Mouse (Mus musculus) adrenal gland, postnatal 14 days (tissue): Measurements from ENCODE around the gene Cav2. TPM values are rescaled to one million over a fixed set of nuclear protein-coding genes. Genes with fewer than 3 reads are reported as not detected.
A peak's percentile ranks its signal among the peaks of the same experiment; 100 is the strongest.

Experiments used
- DNase-seq: peaks from one replicate; pipeline ENCODE4 v3.0.0; 2021; ENCODE audit warnings: mixed read lengths
- long read RNA-seq, 2 experiments: library from polyadenylated mRNA; stranded (forward); transcript quantifications; one replicate each; pipeline ENCODE4 v2.0.0; 2021
- total RNA-seq: library from RNA; stranded (reverse); gene quantifications from 2 replicates; pipeline ENCODE4 v1.2.3, GENCODE M21; 2021

The Cav2 gene
- 55.3 and 61.5 TPM in 2 replicates for total RNA-seq
- long read RNA-seq, experiment 1, transcript Cav2-201 (3 exons, 2,733 nt), result major isoform, 73 of 76 reads
- long read RNA-seq, experiment 1, partial matches to known transcripts, result 0 of 76 reads
- long read RNA-seq, experiment 1, other reads (novel, unspliced or antisense), result 3 of 76 reads
- long read RNA-seq, experiment 2, transcript Cav2-201 (3 exons, 2,733 nt), result major isoform, 81 of 87 reads
- long read RNA-seq, experiment 2, partial matches to known transcripts, result 0 of 87 reads
- long read RNA-seq, experiment 2, other reads (novel, unspliced or antisense), result 5 of 87 reads

GRCm38 (mm10) chr6:17280939-17281756 lies at the start of gene Cav2:
Gene Cav2 (plus strand): TSS chr6:17281185.
- DNase-seq, result peak; percentile 93

- no peak for DNase-seq
Observed at GRCm38 (mm10) chr6:17239693-17240092, 41.3 kb upstream of the Cav2 start.

GRCm38 (mm10) chr6:17241013-17241412 lies 40.0 kb upstream of the Cav2 start:
- no peak for DNase-seq

GRCm38 (mm10) chr6:17246959-17247358 lies 34.0 kb upstream of the Cav2 start:
- DNase-seq, result no peak

GRCm38 (mm10) chr6:17247673-17248072 lies 33.3 kb upstream of the Cav2 start:
- no peak for DNase-seq

GRCm38 (mm10) chr6:17248241-17248640 lies 32.7 kb upstream of the Cav2 start:
- no peak for DNase-seq

GRCm38 (mm10) chr6:17251958-17252357 lies 29.0 kb upstream of the Cav2 start:
- DNase-seq, result no peak

GRCm38 (mm10) chr6:17258142-17258541 lies 22.8 kb upstream of the Cav2 start:
- DNase-seq, result no peak

GRCm38 (mm10) chr6:17258911-17259310 lies 22.1 kb upstream of the Cav2 start:
- DNase-seq, result no peak

GRCm38 (mm10) chr6:17262786-17263185 lies 18.2 kb upstream of the Cav2 start:
- no peak for DNase-seq

GRCm38 (mm10) chr6:17265043-17265442 lies 15.9 kb upstream of the Cav2 start:
- no peak for DNase-seq

- no peak for DNase-seq
Observed at GRCm38 (mm10) chr6:17266466-17266865, 14.5 kb upstream of the Cav2 start.

- peak; percentile 37 for DNase-seq
Observed at GRCm38 (mm10) chr6:17278366-17278765, 2.6 kb upstream of the Cav2 start.

- DNase-seq, result no peak
Observed at GRCm38 (mm10) chr6:17281757-17282092, 740 bp downstream of the Cav2 start.

GRCm38 (mm10) chr6:17282159-17282558 lies 1.2 kb downstream of the Cav2 start:
- DNase-seq, result peak; percentile 25

GRCm38 (mm10) chr6:17283834-17284233 lies 2.8 kb downstream of the Cav2 start:
- no peak for DNase-seq

GRCm38 (mm10) chr6:17286381-17286780 lies 5.4 kb downstream of the Cav2 start:
- DNase-seq, result no peak

GRCm38 (mm10) chr6:17295116-17295515 lies 14.1 kb downstream of the Cav2 start:
- DNase-seq, result no peak

- peak; percentile 80 for DNase-seq
Observed at GRCm38 (mm10) chr6:17305954-17306601, 25.1 kb downstream of the Cav2 start, which contains the start of gene Cav1. Gene Cav1 (plus strand): TSS chr6:17306335.

GRCm38 (mm10) chr6:17306602-17307325 lies 25.8 kb downstream of the Cav2 start:
- DNase-seq, result peak; percentile 39

GRCm38 (mm10) chr6:17307461-17308115 lies 26.6 kb downstream of the Cav2 start:
- DNase-seq, result peak; percentile 86

GRCm38 (mm10) chr6:17308661-17309060 lies 27.7 kb downstream of the Cav2 start:
- DNase-seq, result peak; percentile 38
